In the genomic region with DNA sequence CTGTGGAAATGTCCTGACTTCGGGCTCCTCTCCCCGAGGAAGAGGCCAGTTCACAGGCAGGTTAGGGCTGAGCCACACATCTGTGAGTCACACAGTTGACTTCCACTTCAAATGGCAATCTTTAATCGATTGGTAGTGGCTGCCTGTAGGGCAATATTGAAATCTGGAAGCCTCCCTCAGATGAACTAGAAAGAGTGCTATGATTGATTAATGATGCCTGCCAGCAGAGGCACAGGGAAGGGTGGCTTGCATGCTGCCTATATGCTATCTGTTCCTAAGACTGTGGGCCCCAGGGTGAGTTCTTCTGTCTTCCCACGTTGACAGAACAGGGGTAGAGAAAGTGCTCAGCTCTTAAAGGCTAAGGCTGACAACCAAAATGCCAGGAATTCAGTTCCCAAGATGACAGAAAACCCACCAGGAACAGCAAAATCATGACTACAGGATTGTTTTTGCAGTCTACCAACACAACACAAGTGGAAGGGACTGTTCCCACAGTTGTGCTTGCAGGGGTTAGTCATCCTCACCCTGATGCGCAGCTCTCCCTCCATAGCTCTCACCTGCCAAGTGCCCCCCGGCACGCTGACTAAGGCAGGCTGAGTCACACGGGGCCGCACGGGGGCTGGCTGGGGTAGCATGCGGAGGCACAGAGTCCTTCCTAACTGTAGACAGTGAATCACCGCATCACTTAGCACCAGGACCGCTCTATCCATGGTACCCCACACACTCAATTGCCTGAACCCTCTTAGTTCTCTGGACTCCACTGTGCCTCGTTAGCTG, we compare ENCODE assay signal across 20 mouse cellular contexts.
DNase-seq lines count a peak whose midpoint lies in the region; ATAC-seq lines count a peak whose summit lies in the region.
"Had no signal": no experiment of that assay in that cellular context is flagged by ENCODE, and none has a peak within 500 bp of the region (broad histone marks: within the 10 kb centered on the region; RNA-seq: fewer than 3 reads in every experiment).

No protein-coding gene starts in this region.

- no peak for ATAC-seq in liver, embryonic 12.5 days
- ATAC-seq: CD4-positive, CD25-positive, alpha-beta regulatory T cell, adult 4 months had no signal

- H3K27me3 ChIP-seq in liver, embryonic 12.5 days (replicated peaks) = peaks cover 14% of the 10 kb centered on the region; the same call in 1 of the 2 replicates

- H3K9ac ChIP-seq in liver, embryonic 12.5 days = no peak overlapping the region
- H3K9ac ChIP-seq: embryonic facial prominence, embryonic 15.5 days; forebrain, embryonic 12.5 days; hindbrain, embryonic 14.5 days; liver, embryonic 14.5 days; neural tube, embryonic 13.5 days had no signal

- H3K36me3 ChIP-seq in liver, embryonic 12.5 days = no peaks in the 10 kb centered on the region
- H3K36me3 ChIP-seq: embryonic facial prominence, embryonic 15.5 days; forebrain, embryonic 12.5 days; neural tube, embryonic 13.5 days had no signal

- WGBS in liver, embryonic 12.5 days (ENCODE audit: insufficient replicate concordance) = 72% methylated on average over 14 of the region's 14 CpGs

- H3K27ac ChIP-seq in liver, embryonic 12.5 days = no peak overlapping the region
- H3K27ac ChIP-seq: embryonic facial prominence, embryonic 15.5 days; forebrain, embryonic 12.5 days; hindbrain, embryonic 14.5 days; liver, embryonic 14.5 days; neural tube, embryonic 13.5 days had no signal

- peak; percentile 20 to 29 for DNase-seq in layer of hippocampus, adult 18-20 months (ENCODE audit: low spot score in 2 of 2)
- DNase-seq in layer of hippocampus, adult 11-12 months (ENCODE audit: low spot score) = no peak
- DNase-seq in 3134 (ENCODE audit: extremely low read depth, insufficient read length, low spot score) (peak; percentile 91), NIH3T3 (ENCODE audit: low read depth) (peak; percentile 92)
- peak; percentile 77 for DNase-seq in brain, adult 2 months (ENCODE audit: low read depth, low spot score)
- no peak for DNase-seq in cerebellum, adult 9-11 months
- DNase-seq in layer of hippocampus, postnatal 25 days (ENCODE audit: extremely low spot score in 1 of 2, low spot score in 1 of 2) = no peak
- DNase-seq: cerebellum, adult 9-10 months; gastrocnemius, postnatal 10 days; kidney, adult 11 months; kidney, postnatal 36 days; lung, postnatal 10 days; thymus, postnatal 4 days had no signal

- H3K4me3 ChIP-seq in liver, embryonic 12.5 days = no peak overlapping the region
- H3K4me3 ChIP-seq: embryonic facial prominence, embryonic 15.5 days; forebrain, embryonic 12.5 days; neural tube, embryonic 13.5 days had no signal

- no peaks in the 10 kb centered on the region for H3K9me3 ChIP-seq in liver, embryonic 12.5 days (replicated peaks)
- H3K9me3 ChIP-seq: embryonic facial prominence, embryonic 15.5 days; forebrain, embryonic 12.5 days; neural tube, embryonic 13.5 days had no signal

- no peak overlapping the region for H3K4me2 ChIP-seq in liver, embryonic 12.5 days
- H3K4me2 ChIP-seq: embryonic facial prominence, embryonic 15.5 days; forebrain, embryonic 12.5 days; hindbrain, embryonic 14.5 days; neural tube, embryonic 13.5 days had no signal

- no peaks in the 10 kb centered on the region for H3K4me1 ChIP-seq in liver, embryonic 12.5 days

Comparison
In these comparisons a context has a peak if more than half of its experiments do, and no peak if none do; other contexts are left out.
1. DNase-seq: peak in layer of hippocampus, adult 18-20 months (2 of 2), 3134 (single experiment), NIH3T3 (single experiment) and brain, adult 2 months (single experiment); none in layer of hippocampus, adult 11-12 months (single experiment), cerebellum, adult 9-11 months (single experiment) and layer of hippocampus, postnatal 25 days (0 of 2).